Mouse (Mus musculus) left cerebral cortex, adult 2 months (tissue): Measurements from ENCODE around the gene Il5ra. TPM values are rescaled to one million over a fixed set of nuclear protein-coding genes. Genes with fewer than 3 reads are reported as not detected.
A peak's percentile ranks its signal among the peaks of the same experiment; 100 is the strongest.

Source experiments
- DNase-seq, 2 experiments: peaks; one replicate each; pipeline ENCODE4 v3.0.0; 2021 to 2022; ENCODE audit warnings: low spot score in 2 of 2, mixed read lengths in 1 of 2; ENCODE audit errors: extremely low spot score in 1 of 2
- H3K27ac ChIP-seq: fragments of 200-600 bp; 2 replicates; pipeline ENCODE4 v1.8.1; 2022
- H3K4me3 ChIP-seq: fragments of 200-600 bp; 2 replicates; pipeline ENCODE4 v1.8.1; 2022
- CTCF ChIP-seq: fragments of 200-600 bp; IDR thresholded peaks from 2 replicates; pipeline ENCODE4 v1.8.1; 2022; ENCODE audit warnings: antibody characterized with exemption, mild to moderate bottlenecking, moderate library complexity
- intact Hi-C: fragments of 180-260 bp; cut with DNase I; formaldehyde crosslinking; loops from one replicate; pipeline ENCODE4 v1.15.1; 2025
- total RNA-seq, 2 experiments: library from RNA; stranded (reverse); gene quantifications; 2 replicates each; pipeline ENCODE4 v1.2.3; 2021

The Il5ra gene
- total RNA-seq, 2 experiments from 2014 or later: not detected

GRCm38 (mm10) chr6:106727703-106728102 lies 21.1 kb downstream of the Il5ra start:
- no peak for TF ChIP-seq CTCF
- intact Hi-C loops: no loop called here
- H3K4me3 ChIP-seq: no peak overlapping the region
- no peak for DNase-seq
- no peak overlapping the region for H3K27ac ChIP-seq

DNA sequence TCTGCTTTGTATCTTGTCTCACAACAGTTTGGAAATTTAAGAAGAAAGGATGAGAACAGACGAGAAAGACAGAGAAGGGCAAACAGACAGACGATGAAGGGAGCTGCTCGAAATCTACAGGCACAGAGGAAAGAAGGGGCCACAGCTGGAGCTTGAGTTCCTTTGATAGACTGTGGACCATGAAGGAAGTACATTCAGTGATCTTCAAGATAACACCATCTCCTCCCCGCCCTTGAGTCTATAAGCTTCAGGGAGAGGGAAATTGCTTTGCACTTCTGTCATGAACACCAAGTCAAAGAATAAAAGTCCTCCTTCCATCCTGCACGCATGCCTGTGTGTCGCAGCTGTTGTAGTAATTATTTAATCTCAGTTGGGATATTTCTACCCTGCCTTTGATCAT lies 22.8 kb downstream of the Il5ra start:
- DNase-seq: no peak
- intact Hi-C loops: no loop called here
- no peak for TF ChIP-seq CTCF
- Histone ChIP-seq H3K27ac (no peak overlapping the region), H3K4me3 (no peak overlapping the region)

DNA sequence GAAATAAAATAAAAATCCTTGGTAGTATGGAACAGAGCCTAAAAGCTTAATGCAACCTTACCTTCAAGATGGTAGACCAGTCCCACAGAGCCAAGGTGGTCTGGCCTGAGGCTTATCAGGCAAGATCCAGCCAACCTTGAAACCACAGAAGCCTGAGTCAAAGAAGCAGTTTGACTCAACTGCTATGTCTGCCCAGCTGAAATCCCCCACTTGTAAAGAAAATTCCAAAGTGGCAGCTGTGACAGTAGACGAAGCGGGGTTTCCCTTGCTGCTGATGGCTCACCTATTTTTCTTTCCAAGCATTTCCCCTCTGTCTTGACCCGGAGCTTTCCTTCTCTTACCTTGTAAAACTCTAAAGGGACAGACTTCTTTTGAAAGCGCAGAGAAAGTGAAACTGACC lies 23.2 kb downstream of the Il5ra start:
- Histone ChIP-seq H3K27ac (no peak overlapping the region), H3K4me3 (no peak overlapping the region)
- no peak for DNase-seq
- TF ChIP-seq CTCF: no peak
- intact Hi-C loops: no loop called here

- intact Hi-C loops: no loop called here
- no peak for TF ChIP-seq CTCF
- no peak overlapping the region for H3K4me3 ChIP-seq
- no peak overlapping the region for H3K27ac ChIP-seq
- DNase-seq: no peak
These were observed 43.3 kb downstream of the Il5ra start for GRCm38 (mm10) chr6:106705506-106706035.

- Histone ChIP-seq H3K4me3 (no peak overlapping the region), H3K27ac (no peak overlapping the region)
- no peak for TF ChIP-seq CTCF
- intact Hi-C loops: no loop called here
- DNase-seq: no peak
These were observed 46.9 kb downstream of the Il5ra start for GRCm38 (mm10) chr6:106701931-106702330.

GRCm38 (mm10) chr6:106675581-106675980 lies 73.3 kb downstream of the Il5ra start:
- intact Hi-C loops: no loop called here
- no peak for DNase-seq
- H3K4me3 ChIP-seq: no peak overlapping the region
- H3K27ac ChIP-seq: no peak overlapping the region
- no peak for TF ChIP-seq CTCF

DNA sequence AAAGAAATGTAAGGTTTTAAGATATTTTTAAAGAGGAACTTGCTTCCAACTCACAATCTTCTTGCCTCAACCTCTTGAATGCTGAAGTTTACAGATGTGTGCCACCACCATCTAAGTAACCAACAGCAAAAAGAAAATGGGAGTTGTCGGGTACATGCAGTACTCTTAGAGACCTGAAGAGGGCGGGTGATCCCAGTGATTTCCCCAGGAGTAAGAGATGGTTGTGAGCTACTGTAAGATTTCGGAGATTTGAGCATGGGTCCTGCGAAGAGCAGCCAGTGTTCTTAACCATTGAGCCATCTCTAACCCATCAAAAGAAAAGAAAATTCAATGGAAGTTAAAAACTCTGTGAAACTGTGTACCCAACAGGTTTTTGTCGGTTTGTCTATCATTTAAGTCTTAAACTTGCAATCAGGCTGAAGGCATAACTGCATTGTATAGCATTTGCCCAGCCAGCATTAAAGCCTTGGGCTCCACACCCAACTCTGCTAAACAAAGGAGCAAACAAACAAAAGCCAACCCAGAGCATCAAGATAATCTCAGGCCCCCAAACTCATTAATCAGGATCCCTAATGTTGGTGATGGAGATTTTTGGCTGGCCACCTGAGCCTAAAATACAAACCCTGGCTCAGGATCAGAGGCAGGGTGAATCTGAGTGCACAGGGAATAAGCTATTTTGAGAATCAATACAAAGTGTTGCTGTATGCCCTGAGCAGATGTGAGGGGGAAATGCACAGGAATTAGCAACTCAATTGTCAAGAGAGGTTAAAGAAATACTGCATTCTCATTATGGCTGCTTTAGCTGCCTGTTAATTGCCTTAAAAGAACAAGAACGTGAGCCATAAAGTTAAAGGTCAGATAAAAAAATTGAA lies 84.8 kb downstream of the Il5ra start:
- peak; percentile 63 for TF ChIP-seq CTCF
- intact Hi-C loops: no loop called here
- peak in 1 of 2 experiments; percentile 32 for DNase-seq
- Histone ChIP-seq H3K27ac (no peak overlapping the region), H3K4me3 (no peak overlapping the region)

Other genes with a start within 250 kb of the Il5ra start
- 10 to 100 TPM; 45.6 to 58.3 TPM for gene Trnt1, start 20.1 kb upstream of the Il5ra start, total RNA-seq
- 100 to 1,000 TPM in 1 of 2 experiments, 10 to 100 TPM in 1; 93.1 to 103 TPM for gene Crbn, start 51.0 kb upstream of the Il5ra start, total RNA-seq